ENCODE assay signal across 15 mouse cellular contexts in genomic region chr4:107756222-107756621, GRCm38 (mm10). TPM values are rescaled to one million over a fixed set of nuclear protein-coding genes. Genes with fewer than 3 reads are reported as not detected.
A peak's percentile ranks its signal among the peaks of the same experiment; 100 is the strongest.
DNase-seq lines count a peak whose midpoint lies in the region; ATAC-seq lines count a peak whose summit lies in the region.
"Had no signal": no experiment of that assay in that cellular context is flagged by ENCODE, and none has a peak within 500 bp of the region (broad histone marks: within the 10 kb centered on the region; RNA-seq: fewer than 3 reads in every experiment).

No protein-coding gene starts in this region.

- peaks cover 11% of the 10 kb centered on the region; the same call in 1 of the 2 replicates for H3K4me1 ChIP-seq in neural tube, embryonic 11.5 days (ENCODE audit: control insufficient read depth, insufficient read depth, low read length)
- H3K4me1 ChIP-seq in neural tube, embryonic 15.5 days, result peaks cover 32% of the 10 kb centered on the region
- peaks cover 38% of the 10 kb centered on the region for H3K4me1 ChIP-seq in midbrain, embryonic 10.5 days
- no peaks in the 10 kb centered on the region for H3K4me1 ChIP-seq in liver, embryonic 11.5 days (replicated peaks; ENCODE audit: control insufficient read depth, insufficient read depth, low read length)

- no peak overlapping the region for H3K4me2 ChIP-seq in neural tube, embryonic 11.5 days (ENCODE audit: low read depth)
- no peak overlapping the region for H3K4me2 ChIP-seq in neural tube, embryonic 15.5 days
- H3K4me2 ChIP-seq in liver, embryonic 11.5 days, result no peak overlapping the region
- H3K4me2 ChIP-seq: limb, embryonic 15.5 days had no signal

- no peak for ATAC-seq in neural tube, embryonic 11.5 days (ENCODE audit: insufficient read depth, low FRiP score, low TSS enrichment)
- ATAC-seq in neural tube, embryonic 15.5 days (ENCODE audit: low FRiP score), result no peak
- no peak for ATAC-seq in liver, embryonic 11.5 days (replicated peaks; ENCODE audit: low FRiP score)
- no peak for ATAC-seq in cerebellum, adult (ENCODE audit: insufficient number of reproducible peaks, low FRiP score, low TSS enrichment)

- no peaks in the 10 kb centered on the region for H3K9me3 ChIP-seq in neural tube, embryonic 11.5 days (ENCODE audit: control insufficient read depth, low read length)
- no peaks in the 10 kb centered on the region for H3K9me3 ChIP-seq in neural tube, embryonic 15.5 days (replicated peaks)
- no peaks in the 10 kb centered on the region for H3K9me3 ChIP-seq in midbrain, embryonic 10.5 days (replicated peaks)
- no peaks in the 10 kb centered on the region for H3K9me3 ChIP-seq in liver, embryonic 11.5 days (ENCODE audit: control insufficient read depth, low read length)
- H3K9me3 ChIP-seq: limb, embryonic 15.5 days had no signal

- DNase-seq in embryo, embryonic 10 days (ENCODE audit: low spot score), result peak; percentile 23
- no peak for DNase-seq in embryo, embryonic 9.5 days (ENCODE audit: extremely low spot score)
- DNase-seq in neural tube, embryonic 11.5 days (ENCODE audit: low spot score), result peak; percentile 56
- DNase-seq in midbrain, embryonic 10.5 days (ENCODE audit: low spot score), result peak; percentile 22
- peak; percentile 73 for DNase-seq in retina, postnatal 1 day
- DNase-seq in liver, embryonic 11.5 days (ENCODE audit: low spot score), result no peak
- DNase-seq: adrenal gland, adult 2 months; cerebellum, postnatal 36 days; heart, postnatal 36 days; kidney, adult 9 months; spleen, adult 18-20 months had no signal

- no peaks in the 10 kb centered on the region for H3K27me3 ChIP-seq in neural tube, embryonic 11.5 days (ENCODE audit: control insufficient read depth, insufficient read depth, low read length)
- H3K27me3 ChIP-seq in neural tube, embryonic 15.5 days (replicated peaks), result no peaks in the 10 kb centered on the region
- H3K27me3 ChIP-seq in midbrain, embryonic 10.5 days (ENCODE audit: low read depth, poor library complexity, severe bottlenecking), result peaks cover 42% of the 10 kb centered on the region
- peaks cover 20% of the 10 kb centered on the region for H3K27me3 ChIP-seq in liver, embryonic 11.5 days (replicated peaks; ENCODE audit: control insufficient read depth, insufficient read depth, low read length)
- H3K27me3 ChIP-seq: limb, embryonic 15.5 days had no signal

- no peak overlapping the region for H3K4me3 ChIP-seq in neural tube, embryonic 11.5 days (ENCODE audit: low read depth, low read length)
- H3K4me3 ChIP-seq in neural tube, embryonic 15.5 days (replicated peaks), result no peak overlapping the region
- H3K4me3 ChIP-seq in midbrain, embryonic 10.5 days, result no peak overlapping the region
- no peak overlapping the region for H3K4me3 ChIP-seq in liver, embryonic 11.5 days (ENCODE audit: low read depth, low read length)
- H3K4me3 ChIP-seq: limb, embryonic 15.5 days had no signal

- H3K9ac ChIP-seq in neural tube, embryonic 11.5 days (ENCODE audit: low read length), result no peak overlapping the region
- H3K9ac ChIP-seq in neural tube, embryonic 15.5 days (replicated peaks), result no peak overlapping the region
- H3K9ac ChIP-seq in liver, embryonic 11.5 days (ENCODE audit: low read depth, low read length), result no peak overlapping the region
- H3K9ac ChIP-seq: limb, embryonic 15.5 days had no signal

- WGBS in neural tube, embryonic 11.5 days, result 9% methylated on average over 9 of the region's 10 CpGs
- WGBS in neural tube, embryonic 15.5 days, result 13% methylated on average over 10 of the region's 10 CpGs
- WGBS in midbrain, embryonic 10.5 days, result 32% methylated on average over 10 of the region's 10 CpGs
- 20% methylated on average over 10 of the region's 10 CpGs for WGBS in liver, embryonic 11.5 days

- no peak overlapping the region for H3K27ac ChIP-seq in neural tube, embryonic 11.5 days (ENCODE audit: low read depth, low read length)
- H3K27ac ChIP-seq in neural tube, embryonic 15.5 days (replicated peaks), result no peak overlapping the region
- H3K27ac ChIP-seq in midbrain, embryonic 10.5 days (replicated peaks), result peak overlapping the region; percentile 35
- H3K27ac ChIP-seq in liver, embryonic 11.5 days (ENCODE audit: low read depth, low read length), result no peak overlapping the region
- H3K27ac ChIP-seq: limb, embryonic 15.5 days; stomach, postnatal 0 days had no signal

- no peaks in the 10 kb centered on the region for H3K36me3 ChIP-seq in neural tube, embryonic 11.5 days (ENCODE audit: control insufficient read depth, insufficient read depth, low read length)
- H3K36me3 ChIP-seq in neural tube, embryonic 15.5 days, result no peaks in the 10 kb centered on the region
- H3K36me3 ChIP-seq in midbrain, embryonic 10.5 days, result no peaks in the 10 kb centered on the region
- no peaks in the 10 kb centered on the region for H3K36me3 ChIP-seq in liver, embryonic 11.5 days (ENCODE audit: control insufficient read depth, insufficient read depth, low read length)
- H3K36me3 ChIP-seq: limb, embryonic 15.5 days had no signal

RNA-seq across cellular contexts. Expression of gene Lrp8, which starts 45.8 kb away (rescaled TPM):
- polyA plus RNA-seq in neural tube, embryonic 11.5 days (2014; fragmentation: Nextera tagmentation; extraction: Ambion mirVana), result 25.6 and 27.6 TPM in 2 replicates
- 48.8 and 62.8 TPM in 2 replicates for polyA plus RNA-seq in neural tube, embryonic 15.5 days (2015; fragmentation: Nextera tagmentation; extraction: Ambion mirVana)
- polyA plus RNA-seq in midbrain, embryonic 10.5 days (2016; fragmentation: Nextera tagmentation; extraction: Ambion mirVana), result 10.4 and 15.0 TPM in 2 replicates
- 5.3 and 5.9 TPM in 2 replicates for polyA plus RNA-seq in liver, embryonic 11.5 days (2014; fragmentation: Nextera tagmentation; extraction: Ambion mirVana)

Comparison
In these comparisons a context has a peak if more than half of its experiments do, and no peak if none do; other contexts are left out.
1. DNase-seq: peak in embryo, embryonic 10 days (single experiment), neural tube, embryonic 11.5 days (single experiment), midbrain, embryonic 10.5 days (single experiment) and retina, postnatal 1 day (single experiment); none in embryo, embryonic 9.5 days (single experiment) and liver, embryonic 11.5 days (single experiment).